Mouse (Mus musculus) gastrocnemius, postnatal 14 days (tissue): Measurements from ENCODE around the gene Zfp384. TPM values are rescaled to one million over a fixed set of nuclear protein-coding genes. Genes with fewer than 3 reads are reported as not detected.

Source experiments
- DNase-seq: peaks from one replicate; pipeline ENCODE4 v3.0.0; 2021; ENCODE audit warnings: mixed read lengths
- intact Hi-C: fragments of 180-260 bp; cut with DNase I; formaldehyde crosslinking; loops from one replicate; pipeline ENCODE4 v1.15.1; 2025; ENCODE audit warnings: low total_unique reads
- long read RNA-seq, 2 experiments: library from polyadenylated mRNA; stranded (forward); transcript quantifications; one replicate each; pipeline ENCODE4 v2.0.0; 2021
- total RNA-seq, 2 experiments: library from RNA; stranded (reverse); gene quantifications; 2 replicates each; pipeline ENCODE4 v1.2.3; 2021

Zfp384 gene
- total RNA-seq = 10 to 100 TPM; 20.1 to 20.7 TPM
- long read RNA-seq, experiment 1, partial matches to known transcripts = 5 of 25 reads
- long read RNA-seq, experiment 1, other reads (novel, unspliced or antisense) = 14 of 25 reads
- long read RNA-seq, experiment 2, partial matches to known transcripts = 2 of 23 reads
- long read RNA-seq, experiment 2, other reads (novel, unspliced or antisense) = 17 of 23 reads

GRCm38 (mm10) chr6:125009129-125009180, at the start of gene Zfp384:
TSS of gene Zfp384 (plus strand) at chr6:125009145.
- no peak for DNase-seq
- intact Hi-C loops = no loop called here

- DNase-seq = no peak
- intact Hi-C loops = no loop called here
Observed at GRCm38 (mm10) chr6:124959960-124960359, 49.0 kb upstream of the Zfp384 start.

- no peak for DNase-seq
- intact Hi-C loops = no loop called here
Observed at GRCm38 (mm10) chr6:124961021-124961420, 47.9 kb upstream of the Zfp384 start.

- peak; percentile 6 for DNase-seq
- intact Hi-C loops = no loop called here
Observed at GRCm38 (mm10) chr6:124964638-124965037, 44.3 kb upstream of the Zfp384 start.

GRCm38 (mm10) chr6:124965088-124965719, 43.7 kb upstream of the Zfp384 start, which contains the start of gene Cops7a:
TSS of gene Cops7a (minus strand) at chr6:124965538.
- peak; percentile 98 for DNase-seq
- intact Hi-C loops = no loop called here

GRCm38 (mm10) chr6:124965747-124966146, 43.2 kb upstream of the Zfp384 start:
- intact Hi-C loops = no loop called here
- DNase-seq = no peak

GRCm38 (mm10) chr6:124966466-124967118, 42.4 kb upstream of the Zfp384 start:
- intact Hi-C loops = no loop called here
- DNase-seq = no peak

GRCm38 (mm10) chr6:124967766-124968165, 41.2 kb upstream of the Zfp384 start:
- intact Hi-C loops = no loop called here

GRCm38 (mm10) chr6:124992241-124992640, 16.7 kb upstream of the Zfp384 start:
- no peak for DNase-seq
- intact Hi-C loops = no loop called here

More at GRCm38 (mm10) chr6:124967766-124968165, 41.2 kb upstream of the Zfp384 start:
- DNase-seq = peak; percentile 42

- intact Hi-C loops = no loop called here
- no peak for DNase-seq
Observed at GRCm38 (mm10) chr6:124993365-124993764, 15.6 kb upstream of the Zfp384 start.

- intact Hi-C loops = no loop called here
- peak; percentile 33 for DNase-seq
Observed at GRCm38 (mm10) chr6:124993876-124994275, 15.1 kb upstream of the Zfp384 start.

GRCm38 (mm10) chr6:124995246-124995645, 13.7 kb upstream of the Zfp384 start:
- intact Hi-C loops = no loop called here
- no peak for DNase-seq

GRCm38 (mm10) chr6:124995831-124996403, 13.0 kb upstream of the Zfp384 start:
- intact Hi-C loops = no loop called here
- no peak for DNase-seq

- DNase-seq = peak; percentile 79
- intact Hi-C loops = no loop called here
Observed at GRCm38 (mm10) chr6:124996551-124997501, 12.1 kb upstream of the Zfp384 start, which contains the start of gene Pianp. TSS of gene Pianp (plus strand) at chr6:124996694.

- no peak for DNase-seq
- intact Hi-C loops = no loop called here
Observed at GRCm38 (mm10) chr6:124998066-124998465, 10.9 kb upstream of the Zfp384 start.

- no peak for DNase-seq
- intact Hi-C loops = no loop called here
Observed at GRCm38 (mm10) chr6:124999091-124999490, 9.9 kb upstream of the Zfp384 start.

GRCm38 (mm10) chr6:124999546-124999945, 9.4 kb upstream of the Zfp384 start:
- intact Hi-C loops = no loop called here
- DNase-seq = no peak

- intact Hi-C loops = no loop called here
Observed at GRCm38 (mm10) chr6:125003706-125004105, 5.2 kb upstream of the Zfp384 start.

GRCm38 (mm10) chr6:125005086-125005485, 3.9 kb upstream of the Zfp384 start:
- intact Hi-C loops = no loop called here
- DNase-seq = no peak

More at GRCm38 (mm10) chr6:125003706-125004105, 5.2 kb upstream of the Zfp384 start:
- DNase-seq = no peak

GRCm38 (mm10) chr6:125008060-125008459, 885 bp upstream of the Zfp384 start:
- no peak for DNase-seq
- intact Hi-C loops = no loop called here
